Mouse (Mus musculus) midbrain, embryonic 15.5 days (tissue): Measurements from ENCODE around the gene Prkci. TPM values are rescaled to one million over a fixed set of nuclear protein-coding genes. Genes with fewer than 3 reads are reported as not detected.
A peak's percentile ranks its signal among the peaks of the same experiment; 100 is the strongest.

ENCODE experiments used
- ATAC-seq: fragments of 200-750 bp; cut with Nextera tagmentation; replicated peaks from 2 replicates; pipeline ENCODE4 v1.8.0; 2017; ENCODE audit warnings: moderate TSS enrichment
- H3K27ac ChIP-seq: fragments of 300-500 bp; sonication (generic); 2 replicates; pipeline ENCODE4 v1.5.1; 2015; ENCODE audit warnings: mild to moderate bottlenecking, inconsistent platforms
- H3K27me3 ChIP-seq: fragments of 300-500 bp; sonication (generic); replicated peaks from 2 replicates; pipeline ENCODE4 v1.6.1; 2015; ENCODE audit warnings: inconsistent platforms
- H3K36me3 ChIP-seq: fragments of 300-500 bp; sonication (generic); replicated peaks from 2 replicates; pipeline ENCODE4 v1.6.1; 2015; ENCODE audit warnings: inconsistent platforms
- H3K4me1 ChIP-seq: fragments of 300-500 bp; sonication (generic); 2 replicates; pipeline ENCODE4 v1.6.1; 2015; ENCODE audit warnings: inconsistent platforms
- H3K4me2 ChIP-seq: fragments of 300-500 bp; sonication (generic); 2 replicates; pipeline ENCODE4 v1.6.1; 2015; ENCODE audit warnings: inconsistent platforms, mild to moderate bottlenecking, moderate library complexity
- H3K4me3 ChIP-seq: fragments of 300-500 bp; sonication (generic); 2 replicates; pipeline ENCODE4 v1.5.1; 2015; ENCODE audit warnings: mild to moderate bottlenecking, inconsistent platforms
- H3K9ac ChIP-seq: fragments of 300-500 bp; sonication (generic); 2 replicates; pipeline ENCODE4 v1.6.1; 2015; ENCODE audit warnings: mild to moderate bottlenecking, inconsistent platforms
- H3K9me3 ChIP-seq: fragments of 300-500 bp; sonication (generic); 2 replicates; pipeline ENCODE4 v1.6.1; 2016; ENCODE audit warnings: inconsistent platforms
- WGBS: fragments of 180-500 bp; shearing (Covaris S2); methylation state at CpG from one replicate; pipeline ENCODE4 v1.1.7; 2015; ENCODE audit warnings: mixed read lengths; 5-methylcytosine and 5-hydroxymethylcytosine counted together
- polyA plus RNA-seq: library from polyadenylated mRNA; unstranded; fragments of >200 nt; fragmentation: Nextera tagmentation; extraction: Ambion mirVana; gene quantifications from 2 replicates; pipeline ENCODE4 v1.2.1, GENCODE M21; 2015

Gene Prkci
- polyA plus RNA-seq, 1 experiment from 2014 or later, result 27.3 TPM

DNA sequence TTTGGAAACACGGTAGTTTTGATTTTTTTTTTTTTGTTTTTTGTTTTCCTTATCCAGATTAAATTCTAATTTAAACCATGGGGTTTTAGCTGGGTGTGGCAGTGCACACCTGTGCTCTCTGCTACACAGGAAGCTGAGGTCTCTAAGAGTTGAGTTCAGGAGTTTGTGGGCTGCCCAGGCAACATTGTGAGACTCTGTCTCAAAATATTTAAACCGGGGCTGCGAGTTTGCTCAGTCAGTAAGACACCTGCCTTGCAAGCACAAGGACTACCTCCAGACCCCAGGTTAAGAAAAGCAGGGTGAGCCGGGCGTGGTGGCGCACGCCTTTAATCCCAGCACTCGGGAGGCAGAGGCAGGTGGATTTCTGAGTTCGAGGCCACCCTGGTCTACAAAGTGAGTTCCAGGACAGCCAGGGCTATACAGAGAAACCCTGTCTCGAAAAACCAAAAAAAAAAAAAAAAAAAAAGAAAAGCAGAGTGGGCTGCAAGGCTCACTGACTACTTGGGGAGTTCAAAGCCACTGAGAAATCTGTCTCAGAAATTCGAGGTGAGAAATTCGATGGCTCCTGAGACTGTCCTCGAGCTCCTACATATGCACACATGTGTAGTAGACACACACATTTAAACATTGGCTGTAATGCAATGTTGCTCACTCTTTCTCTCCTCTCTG lies 87.4 kb downstream of the Prkci start:
- H3K4me1 ChIP-seq, result peaks cover 7% of the 10 kb centered on the region; the same call in 1 of the 2 replicates
- no peak overlapping the region for H3K27ac ChIP-seq
- no peak for ATAC-seq
- H3K36me3 ChIP-seq, result no peaks in the 10 kb centered on the region
- H3K9me3 ChIP-seq, result no peaks in the 10 kb centered on the region
- WGBS, result 89% methylated on average over 13 of the region's 13 CpGs
- no peak overlapping the region for H3K4me3 ChIP-seq
- no peaks in the 10 kb centered on the region for H3K27me3 ChIP-seq
- no peak overlapping the region for H3K9ac ChIP-seq
- no peak overlapping the region for H3K4me2 ChIP-seq

- H3K9me3 ChIP-seq, result no peaks in the 10 kb centered on the region
- peak overlapping the region; percentile 22; the same call in 1 of the 2 replicates for H3K4me2 ChIP-seq
- H3K27me3 ChIP-seq, result no peaks in the 10 kb centered on the region
- no peak overlapping the region for H3K4me3 ChIP-seq
- H3K9ac ChIP-seq, result no peak overlapping the region
- H3K36me3 ChIP-seq, result no peaks in the 10 kb centered on the region
- H3K4me1 ChIP-seq, result peaks cover 7% of the 10 kb centered on the region; the same call in 1 of the 2 replicates
- 50% methylated on average over 12 of the region's 12 CpGs for WGBS
- no peak overlapping the region for H3K27ac ChIP-seq
- ATAC-seq, result no peak; the same call in 1 of the 2 replicates
Measured at GRCm38 (mm10) chr3:31083507-31084245, 88.1 kb downstream of the Prkci start.

- 91% methylated on average over 3 of the region's 3 CpGs for WGBS
- Histone ChIP-seq H3K9me3 (no peaks in the 10 kb centered on the region), H3K4me1 (peaks cover 7% of the 10 kb centered on the region; the same call in 1 of the 2 replicates), H3K9ac (no peak overlapping the region), H3K27ac (no peak overlapping the region), H3K36me3 (no peaks in the 10 kb centered on the region), H3K27me3 (no peaks in the 10 kb centered on the region), H3K4me2 (no peak overlapping the region), H3K4me3 (no peak overlapping the region)
- no peak for ATAC-seq
Measured at GRCm38 (mm10) chr3:31085000-31085399, 89.5 kb downstream of the Prkci start.

DNA sequence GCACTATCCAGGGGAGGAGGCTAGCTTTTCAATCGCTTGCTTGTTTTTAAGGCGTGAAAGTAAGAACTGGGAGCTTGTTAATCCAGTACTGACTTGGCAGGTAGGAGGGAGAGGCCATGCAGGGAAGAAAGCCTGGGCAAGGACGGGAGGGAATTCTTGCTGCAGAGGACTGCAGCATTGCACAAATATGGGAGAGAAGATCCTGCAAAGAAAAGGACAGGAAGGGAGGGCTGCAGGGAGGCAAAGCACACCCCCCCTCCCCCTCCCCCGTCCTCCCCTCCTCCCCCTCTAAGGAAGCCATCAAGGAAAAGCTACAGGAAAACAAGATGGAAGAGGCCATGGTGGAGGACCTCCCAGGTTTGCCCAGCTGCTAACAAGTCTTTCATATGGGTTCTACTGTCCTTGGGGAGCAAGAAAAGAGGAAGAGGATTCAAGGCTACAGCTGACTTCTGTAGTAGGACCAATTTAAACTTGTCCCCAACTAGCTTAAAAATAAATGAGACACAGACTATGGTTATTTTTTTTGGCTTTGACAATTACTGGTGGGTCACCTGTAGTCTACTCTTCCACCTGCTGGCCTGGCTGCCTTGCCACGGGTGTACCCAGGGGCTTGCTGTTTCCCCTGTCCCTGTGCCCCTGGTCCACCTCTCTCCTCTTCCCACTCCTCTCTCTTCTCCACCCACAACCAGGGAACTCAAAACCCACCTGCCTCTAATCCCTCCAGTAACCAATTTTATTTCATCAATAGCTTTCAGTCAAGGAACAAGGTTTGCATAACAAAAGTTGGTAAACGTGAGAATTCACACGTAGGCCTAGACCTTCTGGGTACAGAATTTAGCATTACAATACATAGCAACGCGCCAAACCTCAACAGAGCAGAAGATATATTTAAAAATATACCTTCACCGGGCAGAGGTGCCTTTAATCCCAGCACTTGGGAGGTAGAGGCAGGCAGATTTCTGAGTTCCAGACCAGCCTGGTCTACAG lies 93.5 kb downstream of the Prkci start:
- Histone ChIP-seq H3K36me3 (no peaks in the 10 kb centered on the region), H3K27ac (no peak overlapping the region), H3K4me3 (no peak overlapping the region), H3K9ac (no peak overlapping the region), H3K27me3 (no peaks in the 10 kb centered on the region), H3K4me1 (peaks cover 6% of the 10 kb centered on the region; the same call in 1 of the 2 replicates), H3K9me3 (no peaks in the 10 kb centered on the region), H3K4me2 (no peak overlapping the region)
- 26% methylated on average over 10 of the region's 10 CpGs for WGBS
- no peak for ATAC-seq

DNA sequence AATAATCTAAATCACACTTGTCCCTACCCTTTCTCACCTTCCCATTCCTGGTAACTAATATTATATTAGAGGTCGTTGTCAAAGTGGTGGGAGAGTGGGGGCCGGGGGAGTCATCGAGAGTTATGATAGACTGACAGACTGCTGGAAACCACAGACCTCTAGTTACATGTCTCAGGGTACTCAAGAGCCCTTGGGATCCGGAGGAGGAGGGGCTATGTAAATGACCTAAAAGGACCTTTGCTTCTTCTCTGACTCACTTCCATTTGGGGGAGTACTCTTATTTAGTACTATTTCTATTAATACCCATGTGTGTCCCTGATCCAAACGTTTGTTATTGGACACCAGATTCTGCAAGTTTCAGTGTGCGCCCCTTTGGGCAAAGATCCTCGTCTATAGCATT lies 94.4 kb downstream of the Prkci start:
- no peaks in the 10 kb centered on the region for H3K27me3 ChIP-seq
- peaks cover 6% of the 10 kb centered on the region; the same call in 1 of the 2 replicates for H3K4me1 ChIP-seq
- no peaks in the 10 kb centered on the region for H3K36me3 ChIP-seq
- no peak overlapping the region for H3K4me2 ChIP-seq
- 71% methylated on average over 7 of the region's 7 CpGs for WGBS
- H3K4me3 ChIP-seq, result no peak overlapping the region
- no peak overlapping the region for H3K27ac ChIP-seq
- no peak overlapping the region for H3K9ac ChIP-seq
- no peak for ATAC-seq
- H3K9me3 ChIP-seq, result no peaks in the 10 kb centered on the region

- H3K9me3 ChIP-seq, result no peaks in the 10 kb centered on the region
- no peaks in the 10 kb centered on the region for H3K36me3 ChIP-seq
- peak overlapping the region; percentile 100 for H3K27ac ChIP-seq
- peak; percentile 55 for ATAC-seq
- H3K4me1 ChIP-seq, result peaks cover 23% of the 10 kb centered on the region
- peak overlapping the region; percentile 88 for H3K4me3 ChIP-seq
- WGBS, result 2% methylated on average over 13 of the region's 13 CpGs
- H3K9ac ChIP-seq, result peak overlapping the region; percentile 88
- no peaks in the 10 kb centered on the region for H3K27me3 ChIP-seq
- H3K4me2 ChIP-seq, result peak overlapping the region; percentile 81
Measured at GRCm38 (mm10) chr3:31093196-31093595, 97.6 kb downstream of the Prkci start.

GRCm38 (mm10) chr3:31093627-31094351 lies 98.2 kb downstream of the Prkci start:
- H3K4me2 ChIP-seq, result peak overlapping the region; percentile 81
- no peaks in the 10 kb centered on the region for H3K36me3 ChIP-seq
- H3K27ac ChIP-seq, result peak overlapping the region; percentile 100
- peak; percentile 58 for ATAC-seq
- peaks cover 28% of the 10 kb centered on the region for H3K4me1 ChIP-seq
- no peaks in the 10 kb centered on the region for H3K9me3 ChIP-seq
- peak overlapping the region; percentile 88 for H3K4me3 ChIP-seq
- peak overlapping the region; percentile 88 for H3K9ac ChIP-seq
- WGBS, result under 1% methylated on average over 38 of the region's 58 CpGs
- H3K27me3 ChIP-seq, result no peaks in the 10 kb centered on the region

DNA sequence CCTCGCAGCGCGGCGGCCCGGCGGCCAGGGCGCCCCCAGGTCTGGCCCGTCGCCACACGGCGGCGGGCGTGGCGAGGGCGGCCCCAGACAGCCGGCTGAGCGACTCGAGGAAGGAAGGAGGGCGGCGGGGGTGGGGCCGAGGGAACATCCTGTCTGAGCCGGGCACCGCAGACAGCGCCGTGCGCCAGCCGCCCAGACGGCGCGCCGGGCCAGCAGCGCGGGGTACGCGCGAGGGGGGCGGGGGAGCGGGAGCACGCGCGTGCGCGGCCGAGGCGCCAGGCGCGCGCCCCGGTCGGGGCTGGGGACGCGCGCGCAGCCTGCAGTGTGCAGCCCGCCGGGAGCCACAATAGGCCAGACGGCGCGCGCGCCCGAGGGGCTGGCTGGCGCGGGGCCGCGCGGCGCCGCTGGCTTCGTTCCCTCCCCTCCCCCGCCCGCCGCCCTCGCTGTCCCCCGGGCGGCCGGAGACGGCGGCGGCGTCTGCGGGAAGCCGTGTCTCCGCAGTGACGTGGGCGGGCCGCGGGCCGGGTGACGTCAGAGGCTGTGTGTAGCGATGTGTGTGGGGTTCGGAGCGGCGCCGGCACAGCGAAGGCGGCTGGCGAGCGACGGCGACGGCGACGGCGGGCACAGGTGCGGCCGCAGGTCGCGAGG lies 99.1 kb downstream of the Prkci start, which contains the start of gene Skil:
Gene Skil, plus strand, starts transcription at position 528 of the 648 bp plus-strand sequence.
- peak within 1 kb of the TSS; percentile 88 for H3K4me3 ChIP-seq
- H3K27ac ChIP-seq, result peak within 1 kb of the TSS; percentile 100
- ATAC-seq, result peak; percentile 93
- WGBS, result under 1% methylated on average over 77 of the region's 109 CpGs
- peaks cover 33% of the 10 kb centered on the region for H3K4me1 ChIP-seq
- H3K36me3 ChIP-seq, result no peaks in the 10 kb centered on the region
- peak within 1 kb of the TSS; percentile 81 for H3K4me2 ChIP-seq
- peak within 1 kb of the TSS; percentile 88 for H3K9ac ChIP-seq
- no peaks in the 10 kb centered on the region for H3K27me3 ChIP-seq
- H3K9me3 ChIP-seq, result no peaks in the 10 kb centered on the region

DNA sequence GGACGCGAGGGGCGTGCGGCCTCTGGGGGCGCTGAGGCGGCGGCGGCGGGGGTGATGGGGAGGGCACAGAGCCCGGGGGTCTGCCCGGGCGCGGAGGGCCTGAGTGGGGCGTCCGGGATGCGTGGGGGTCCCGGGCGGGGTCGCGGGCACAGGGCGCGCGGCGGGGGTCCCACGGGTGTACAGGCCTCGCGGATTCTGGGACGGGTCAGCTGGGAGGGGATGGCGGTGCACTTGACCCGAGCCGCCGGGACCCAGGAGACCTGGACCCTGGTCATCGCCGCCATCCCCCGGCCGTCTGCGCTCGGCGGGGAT lies 99.6 kb downstream of the Prkci start:
- peak overlapping the region; percentile 88 for H3K9ac ChIP-seq
- H3K27ac ChIP-seq, result peak overlapping the region; percentile 100
- H3K4me2 ChIP-seq, result peak overlapping the region; percentile 81
- H3K4me3 ChIP-seq, result peak overlapping the region; percentile 88
- under 1% methylated on average over 35 of the region's 39 CpGs for WGBS
- ATAC-seq, result peak; percentile 37
- no peaks in the 10 kb centered on the region for H3K27me3 ChIP-seq
- no peaks in the 10 kb centered on the region for H3K36me3 ChIP-seq
- no peaks in the 10 kb centered on the region for H3K9me3 ChIP-seq
- H3K4me1 ChIP-seq, result peaks cover 37% of the 10 kb centered on the region

DNA sequence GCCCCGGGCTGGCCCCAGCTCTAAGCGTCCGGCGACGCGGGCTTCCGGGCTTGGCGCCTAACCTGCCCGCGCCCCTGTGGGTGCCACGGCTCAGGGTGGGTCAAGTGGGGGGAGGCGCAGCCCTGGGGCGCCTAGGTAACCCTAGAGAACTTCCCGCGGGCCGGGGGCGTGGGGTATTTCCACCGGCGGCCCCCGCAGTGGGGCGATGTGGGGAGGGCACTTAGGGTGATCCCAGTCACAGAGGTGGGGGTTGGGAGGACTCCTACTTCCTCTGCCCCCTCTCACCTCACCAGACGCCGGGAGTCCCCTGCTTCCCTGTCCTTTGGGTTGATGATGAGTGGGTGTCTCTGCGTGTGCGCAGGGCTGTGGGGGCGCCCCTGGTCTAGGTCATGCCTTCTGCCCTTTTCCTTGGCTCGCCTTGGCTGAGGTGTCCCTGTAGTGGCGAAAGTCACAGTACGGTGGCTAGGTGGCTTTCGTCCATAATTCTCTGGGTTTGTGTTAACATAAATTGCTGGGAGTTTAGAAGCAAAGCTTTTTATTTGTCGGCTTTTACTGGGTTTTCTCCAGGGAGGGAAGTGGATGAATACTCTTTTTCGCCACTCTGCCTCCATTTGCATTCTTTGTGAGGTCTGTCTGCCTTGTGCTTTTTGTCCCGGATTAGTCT lies 100.1 kb downstream of the Prkci start:
- under 1% methylated on average over 33 of the region's 33 CpGs for WGBS
- Histone ChIP-seq H3K27me3 (no peaks in the 10 kb centered on the region), H3K9ac (peak overlapping the region; percentile 88)

More for the DNA sequence above, 100.1 kb downstream of the Prkci start:
- ATAC-seq, result peak; percentile 3
- Histone ChIP-seq H3K4me3 (peak overlapping the region; percentile 88), H3K4me2 (peak overlapping the region; percentile 81), H3K9me3 (no peaks in the 10 kb centered on the region), H3K36me3 (no peaks in the 10 kb centered on the region), H3K4me1 (peaks cover 40% of the 10 kb centered on the region), H3K27ac (peak overlapping the region; percentile 100)
